Mouse (Mus musculus): Measurements from ENCODE around the gene Thsd4.

DNA sequence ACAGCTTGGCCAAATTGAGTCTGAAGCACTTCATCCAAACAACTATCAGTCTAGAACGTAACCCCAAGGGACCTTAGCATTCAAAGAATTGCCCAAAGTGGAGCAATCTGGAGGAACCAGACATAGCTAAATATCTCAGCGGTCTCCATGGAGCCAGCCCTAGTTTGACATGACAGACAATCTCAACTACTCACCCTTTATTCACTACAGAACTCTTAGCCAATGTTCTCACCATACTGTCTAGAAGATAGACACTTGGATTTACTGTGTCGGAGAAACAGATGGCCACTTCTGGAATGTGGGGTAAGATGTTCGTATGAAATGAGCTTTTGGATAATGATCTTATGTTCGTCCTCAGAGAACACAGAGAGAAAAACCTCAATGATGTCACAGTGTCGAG, 415.2 kb downstream of the Thsd4 start:
- TF ChIP-seq CTCF (IDR thresholded peaks at IDR 0.05; ENCODE audit: low read depth, low read length) (no peak), POLR2A (IDR thresholded peaks at IDR 0.05; ENCODE audit: extremely low read depth, insufficient read depth, low read length) (no peak)
